Mouse (Mus musculus) cerebellum, adult 2 months (tissue): ENCODE data around the gene Dmpk. TPM values are rescaled to one million over a fixed set of nuclear protein-coding genes. Genes with fewer than 3 reads are reported as not detected.

Experiments used
- DNase-seq, 2 experiments: peaks; one replicate each; pipeline ENCODE4 v3.0.0; 2021
- H3K27ac ChIP-seq: fragments of 200-500 bp; 2 replicates; pipeline ENCODE4 v1.5.1; 2012; ENCODE audit warnings: low read length, control low read depth, inconsistent platforms; ENCODE audit not compliant: insufficient read depth
- H3K27me3 ChIP-seq: fragments of 200-500 bp; 2 replicates; pipeline ENCODE4 v1.6.1; 2012; ENCODE audit warnings: inconsistent platforms, mild to moderate bottlenecking, low read length, moderate library complexity; ENCODE audit not compliant: control insufficient read depth, insufficient read depth
- H3K4me1 ChIP-seq: fragments of 200-500 bp; 2 replicates; pipeline ENCODE4 v1.6.1; 2011; ENCODE audit warnings: low read length; ENCODE audit not compliant: control insufficient read depth, insufficient read depth
- H3K4me3 ChIP-seq: fragments of 200-500 bp; replicated peaks from 2 replicates; pipeline ENCODE3; 2011; ENCODE audit warnings: mild to moderate bottlenecking, low read depth, low read length, control low read depth; ENCODE audit not compliant: insufficient read depth
- CTCF ChIP-seq: fragments of 200-500 bp; IDR thresholded peaks from 2 replicates; pipeline ENCODE4 v1.5.1; 2011; ENCODE audit warnings: low read depth, mild to moderate bottlenecking, control low read depth, low read length, moderate library complexity, borderline replicate concordance; ENCODE audit not compliant: insufficient read depth
- POLR2A ChIP-seq: fragments of 200-500 bp; IDR thresholded peaks from 2 replicates; pipeline ENCODE4 v1.6.1; 2011; ENCODE audit warnings: low read length, control low read depth, borderline replicate concordance; ENCODE audit not compliant: insufficient read depth
- WGBS: fragments of 180-500 bp; shearing (Covaris S2); methylation state at CpG from one replicate; pipeline ENCODE4 v1.1.7; 2018; 5-methylcytosine and 5-hydroxymethylcytosine counted together
- polyA plus RNA-seq: library from polyadenylated mRNA; depleted of rRNA; stranded (reverse); fragments of >200 nt; gene quantifications from 2 replicates; pipeline ENCODE4 v1.2.3, GENCODE M21; 2012

Dmpk gene
- polyA plus RNA-seq, 1 experiment, result 40.1 TPM

DNA sequence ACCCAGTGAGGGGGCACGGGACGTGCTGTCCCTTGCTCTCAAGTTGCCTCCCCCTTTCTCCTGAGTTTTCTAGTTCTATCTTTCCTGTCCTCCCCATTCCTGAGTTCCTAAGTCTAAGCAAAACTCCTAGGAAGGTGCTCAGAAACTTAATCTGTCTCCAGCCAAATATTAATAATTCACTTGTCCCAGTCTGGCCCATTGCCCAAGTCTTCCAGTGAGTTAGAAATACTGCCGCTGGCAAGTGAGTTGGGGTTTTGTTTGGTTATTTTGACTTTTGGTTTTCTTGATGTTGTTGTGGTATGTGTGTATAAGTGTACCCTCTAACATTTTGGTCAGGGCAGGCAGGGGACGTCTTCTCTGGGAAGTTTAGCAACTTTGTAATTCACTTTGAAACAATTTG, 38.0 kb downstream of the Dmpk start:
- no peak for TF ChIP-seq POLR2A
- TF ChIP-seq CTCF, result no peak
- no peaks in the 10 kb centered on the region for H3K27me3 ChIP-seq
- no peak for DNase-seq
- H3K27ac ChIP-seq, result no peak overlapping the region
- 71% methylated on average over 4 of the region's 4 CpGs for WGBS
- H3K4me3 ChIP-seq, result no peak overlapping the region
- peaks cover 4% of the 10 kb centered on the region; the same call in 1 of the 2 replicates for H3K4me1 ChIP-seq

DNA sequence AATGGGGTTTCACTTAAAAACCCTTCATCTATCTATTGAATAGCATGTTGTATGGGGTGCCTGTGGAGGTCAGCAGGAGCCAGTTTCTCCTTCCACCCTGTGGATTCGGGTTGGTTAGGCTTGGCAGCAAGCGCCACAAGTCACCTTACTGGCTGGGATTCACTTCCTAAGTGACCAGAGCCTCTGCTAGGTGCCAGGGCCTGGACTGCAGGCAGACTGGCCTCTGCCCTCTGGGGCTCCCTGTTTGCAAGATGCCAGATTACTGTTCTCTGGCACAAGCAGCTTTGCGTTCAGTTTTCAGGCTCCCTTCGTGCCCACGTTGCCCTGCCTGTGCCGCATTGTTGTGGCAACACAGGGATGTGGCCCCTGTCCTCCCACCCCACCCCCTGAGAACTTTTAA, 41.1 kb downstream of the Dmpk start:
- no peaks in the 10 kb centered on the region for H3K4me1 ChIP-seq
- no peak for DNase-seq
- H3K27me3 ChIP-seq, result no peaks in the 10 kb centered on the region
- WGBS, result 44% methylated on average over 6 of the region's 6 CpGs
- no peak overlapping the region for H3K27ac ChIP-seq
- no peak overlapping the region for H3K4me3 ChIP-seq
- TF ChIP-seq CTCF, result no peak
- no peak for TF ChIP-seq POLR2A

DNA sequence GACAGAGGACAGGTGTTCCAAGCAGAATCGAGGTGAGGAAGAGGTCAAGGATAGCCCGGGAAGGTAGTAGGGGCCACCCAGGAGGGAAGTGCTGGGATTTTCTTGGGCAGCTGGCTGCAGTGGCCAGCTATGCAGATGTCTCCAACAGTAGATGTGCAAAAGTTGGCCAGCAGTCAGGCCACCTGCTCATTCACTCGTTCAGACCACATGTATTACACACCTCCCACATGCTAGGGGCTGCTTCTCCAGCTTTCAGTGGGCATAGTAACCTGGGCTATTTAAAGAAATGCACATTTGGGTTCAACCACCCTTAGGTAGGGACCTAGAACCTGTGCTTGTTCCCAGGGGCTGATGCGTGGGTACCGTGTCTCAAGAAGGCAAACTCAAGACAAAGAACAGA, 44.1 kb downstream of the Dmpk start:
- Histone ChIP-seq H3K27me3 (no peaks in the 10 kb centered on the region), H3K4me1 (no peaks in the 10 kb centered on the region), H3K4me3 (no peak overlapping the region), H3K27ac (no peak overlapping the region)
- whole genome bisulfite sequencing, result 69% methylated on average over 5 of the region's 5 CpGs
- no peak for DNase-seq
- TF ChIP-seq CTCF, result no peak
- no peak for TF ChIP-seq POLR2A

DNA sequence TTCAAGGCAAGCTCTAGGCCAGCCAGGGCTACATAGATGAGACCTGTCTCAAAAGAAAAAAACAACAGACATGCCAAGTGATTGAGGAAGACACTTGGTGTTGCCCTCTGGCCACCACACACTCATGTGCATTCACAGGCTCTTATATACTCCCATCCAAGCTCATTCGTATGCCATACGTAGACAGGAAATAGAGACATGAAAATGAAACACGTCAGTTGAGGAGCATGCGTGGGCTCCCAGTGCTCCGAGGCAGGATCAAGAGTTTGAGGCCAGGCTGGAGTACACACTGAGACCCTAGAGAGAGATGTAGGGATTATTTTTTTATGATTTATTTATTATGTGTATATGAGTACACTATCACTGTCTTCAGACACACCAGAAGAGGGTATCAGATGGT, 45.7 kb downstream of the Dmpk start:
- 91% methylated on average over 5 of the region's 5 CpGs for WGBS
- DNase-seq, result no peak
- TF ChIP-seq POLR2A, result no peak
- TF ChIP-seq CTCF, result no peak
- Histone ChIP-seq H3K27ac (no peak overlapping the region), H3K4me1 (no peaks in the 10 kb centered on the region), H3K27me3 (no peaks in the 10 kb centered on the region), H3K4me3 (no peak overlapping the region)

DNA sequence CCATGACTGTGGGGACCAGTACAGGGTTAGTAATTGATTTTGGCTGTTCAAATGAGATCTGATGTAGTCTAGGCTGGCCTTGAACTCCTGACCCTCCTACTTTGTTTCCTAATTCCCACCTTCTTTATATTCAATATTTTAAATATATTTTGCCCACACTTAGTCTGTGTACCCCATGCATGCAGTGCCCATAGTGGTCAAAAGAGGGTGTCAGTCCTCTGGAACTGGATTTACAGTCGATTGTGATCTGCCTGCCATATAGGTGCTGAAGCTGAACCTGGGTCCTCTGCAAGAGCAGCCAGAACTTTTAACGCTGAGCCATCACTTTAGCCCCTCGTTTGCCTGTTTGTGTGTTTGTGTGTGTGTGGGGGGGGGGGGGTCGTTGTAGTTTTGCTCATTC, 47.0 kb downstream of the Dmpk start:
- WGBS, result 25% methylated on average over 4 of the region's 4 CpGs
- TF ChIP-seq POLR2A, result no peak
- no peak; the same call in 1 of the 2 replicates for TF ChIP-seq CTCF

DNA sequence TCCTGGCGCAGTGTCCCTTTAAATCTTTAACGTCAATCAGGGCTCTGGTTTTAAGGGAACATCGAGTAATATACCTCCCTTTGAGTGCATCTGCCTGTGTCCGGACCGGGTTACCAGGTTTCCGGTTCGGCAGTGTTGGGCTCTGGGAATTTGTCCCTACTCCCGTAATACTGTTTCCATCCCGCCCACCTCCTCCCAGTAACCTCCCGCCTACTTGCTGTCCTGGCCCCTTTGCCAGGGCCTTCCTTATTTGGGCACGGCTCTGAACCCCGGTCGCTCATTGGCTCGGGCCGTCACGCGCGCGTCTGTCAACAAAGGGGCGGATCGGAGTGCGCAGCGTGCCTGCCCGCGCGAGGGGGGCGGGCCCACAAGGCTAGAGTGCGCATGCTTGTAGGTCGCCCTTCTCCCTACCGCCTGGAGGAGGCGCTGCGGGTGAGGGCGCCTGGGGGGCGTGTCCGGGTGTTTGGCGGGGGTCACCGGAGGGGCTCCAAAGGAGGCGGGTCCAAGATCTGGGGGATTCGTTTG, 47.7 kb downstream of the Dmpk start:
- H3K27me3 ChIP-seq, result no peaks in the 10 kb centered on the region
- peak; percentile 94 to 99 for DNase-seq
- under 1% methylated on average over 39 of the region's 39 CpGs for WGBS
- H3K4me3 ChIP-seq, result peak overlapping the region; percentile 47
- no peak overlapping the region for H3K27ac ChIP-seq
- peaks cover 3% of the 10 kb centered on the region for H3K4me1 ChIP-seq
- peak; percentile 62; the same call in 1 of the 2 replicates for TF ChIP-seq CTCF
- peak; percentile 4; the same call in 1 of the 2 replicates for TF ChIP-seq POLR2A

More for the DNA sequence above, 47.0 kb downstream of the Dmpk start:
- no peak overlapping the region; the same call in 1 of the 2 replicates for H3K27ac ChIP-seq
- peak overlapping the region; percentile 24 for H3K4me3 ChIP-seq
- no peaks in the 10 kb centered on the region; the same call in 1 of the 2 replicates for H3K4me1 ChIP-seq
- no peak for DNase-seq
- H3K27me3 ChIP-seq, result no peaks in the 10 kb centered on the region

DNA sequence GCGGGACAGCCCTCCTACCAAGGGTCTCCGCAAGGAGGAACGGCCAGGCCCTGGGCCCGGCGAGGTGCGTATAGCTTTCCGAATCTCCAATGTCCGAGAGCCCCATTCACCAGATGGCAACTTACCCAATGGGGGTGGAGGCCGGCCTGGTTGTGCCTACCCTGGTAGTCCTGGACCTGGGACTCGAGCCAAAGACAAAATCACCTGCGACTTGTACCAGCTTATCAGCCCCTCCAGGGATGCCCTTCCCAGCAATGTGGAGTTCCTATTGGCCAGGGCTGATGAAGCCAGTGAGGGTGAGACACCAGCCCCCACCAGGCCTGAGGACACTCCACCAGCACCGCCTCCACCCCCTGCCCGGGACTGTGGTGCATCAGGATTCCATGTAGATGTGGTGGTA, 52.5 kb downstream of the Dmpk start:
- Histone ChIP-seq H3K27ac (no peak overlapping the region), H3K4me3 (no peak overlapping the region)

DNA sequence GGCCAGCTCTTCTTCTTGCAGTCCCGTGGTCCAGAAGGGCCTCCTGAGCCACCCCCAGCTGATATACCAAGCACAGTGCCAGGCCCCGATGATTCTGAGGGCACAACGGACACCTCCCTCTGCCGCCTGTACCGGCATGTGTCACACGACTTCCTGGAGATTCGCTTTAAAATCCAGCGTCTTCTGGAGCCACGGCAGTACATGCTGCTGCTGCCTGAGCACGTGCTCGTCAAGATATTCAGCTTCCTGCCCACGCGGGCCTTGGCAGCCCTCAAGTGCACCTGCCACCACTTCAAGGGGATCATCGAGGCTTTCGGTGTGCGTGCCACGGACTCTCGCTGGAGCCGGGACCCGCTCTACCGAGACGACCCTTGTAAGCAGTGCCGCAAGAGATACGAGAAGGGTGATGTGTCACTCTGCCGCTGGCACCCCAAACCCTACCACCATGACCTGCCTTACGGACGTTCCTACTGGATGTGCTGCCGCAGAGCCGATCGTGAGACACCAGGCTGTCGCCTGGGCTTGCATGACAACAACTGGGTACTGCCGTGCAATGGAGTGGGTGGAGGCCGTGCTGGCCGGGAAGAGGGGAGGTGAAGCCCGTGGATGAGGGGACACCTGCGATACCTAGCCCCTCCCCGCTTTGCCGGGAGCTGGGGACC, 53.2 kb downstream of the Dmpk start:
- Histone ChIP-seq H3K4me1 (peaks cover 8% of the 10 kb centered on the region), H3K27me3 (no peaks in the 10 kb centered on the region), H3K4me3 (no peak overlapping the region), H3K27ac (no peak overlapping the region)
- TF ChIP-seq POLR2A, result no peak
- no peak for TF ChIP-seq CTCF
- WGBS, result 65% methylated on average over 38 of the region's 38 CpGs
- no peak for DNase-seq

More for the DNA sequence above, 52.5 kb downstream of the Dmpk start:
- peaks cover 8% of the 10 kb centered on the region for H3K4me1 ChIP-seq
- TF ChIP-seq CTCF (no peak), POLR2A (no peak)
- DNase-seq, result no peak
- no peaks in the 10 kb centered on the region for H3K27me3 ChIP-seq
- WGBS, result 73% methylated on average over 13 of the region's 13 CpGs
